Mouse (Mus musculus) heart, postnatal 0 days (tissue): ENCODE data around the gene Gm20379.

Experiments
- CTCF ChIP-seq: IDR thresholded peaks from 2 replicates; pipeline ENCODE4 v1.5.1; 2016; ENCODE audit warnings: antibody characterized with exemption, control low read depth, low read depth
- EP300 ChIP-seq: IDR thresholded peaks from 2 replicates; pipeline ENCODE4 v1.6.1; 2016; ENCODE audit warnings: antibody characterized with exemption, low read depth

- TF ChIP-seq CTCF, result peak; percentile 22; the same call in 1 of the 2 replicates
- TF ChIP-seq EP300, result no peak
These were observed 38.7 kb upstream of the Gm20379 start for GRCm38 (mm10) chr13:92267076-92267475.
